Mouse (Mus musculus) heart, embryonic 16.5 days (tissue): ENCODE measurements around the gene Tekt5. TPM values are rescaled to one million over a fixed set of nuclear protein-coding genes. Genes with fewer than 3 reads are reported as not detected.

Source experiments
- ATAC-seq: fragments of 200-750 bp; cut with Nextera tagmentation; replicated peaks from 2 replicates; pipeline ENCODE4 v1.8.0; 2017; ENCODE audit warnings: moderate number of reproducible peaks; ENCODE audit not compliant: insufficient read depth, low FRiP score; ENCODE audit errors: extremely low read depth
- H3K27ac ChIP-seq: fragments of 300-500 bp; sonication (generic); 2 replicates; pipeline ENCODE4 v1.5.1; 2014; ENCODE audit warnings: mild to moderate bottlenecking, low read length, control low read depth, moderate library complexity
- H3K27me3 ChIP-seq: fragments of 300-500 bp; sonication (generic); 2 replicates; pipeline ENCODE4 v1.6.1; 2014; ENCODE audit warnings: low read length, mixed read lengths; ENCODE audit not compliant: control insufficient read depth, insufficient read depth
- H3K36me3 ChIP-seq: fragments of 300-500 bp; sonication (generic); 2 replicates; pipeline ENCODE4 v1.6.1; 2014; ENCODE audit not compliant: control insufficient read depth, insufficient read depth
- H3K4me1 ChIP-seq: fragments of 300-500 bp; sonication (generic); 2 replicates; pipeline ENCODE4 v1.6.1; 2014; ENCODE audit warnings: low read length, mixed read lengths; ENCODE audit not compliant: control insufficient read depth, insufficient read depth
- H3K4me2 ChIP-seq: fragments of 300-500 bp; sonication (generic); 2 replicates; pipeline ENCODE4 v1.6.1; 2014; ENCODE audit warnings: low read depth, mild to moderate bottlenecking, control low read depth, low read length
- H3K4me3 ChIP-seq: fragments of 300-500 bp; sonication (generic); 2 replicates; pipeline ENCODE4 v1.5.1; 2014; ENCODE audit warnings: mild to moderate bottlenecking, control low read depth, low read length
- H3K9ac ChIP-seq: fragments of 300-500 bp; sonication (generic); 2 replicates; pipeline ENCODE4 v1.6.1; 2014; ENCODE audit warnings: low read length, control low read depth
- H3K9me3 ChIP-seq: fragments of 300-500 bp; sonication (generic); replicated peaks from 2 replicates; pipeline ENCODE4 v1.6.1; 2016; ENCODE audit warnings: low read length; ENCODE audit not compliant: control insufficient read depth
- WGBS: fragments of 180-500 bp; shearing (Covaris S2); extraction: QIAGEN DNeasy Blood & Tissue Kit; methylation state at CpG from one replicate; pipeline ENCODE4 v1.1.7; 2014; 5-methylcytosine and 5-hydroxymethylcytosine counted together
- polyA plus RNA-seq: library from polyadenylated mRNA; unstranded; fragments of >200 nt; fragmentation: Nextera tagmentation; extraction: Ambion mirVana; gene quantifications from 2 replicates; pipeline ENCODE4 v1.2.1, GENCODE M21; 2015

Gene Tekt5
- polyA plus RNA-seq, 1 experiment from 2014 or later: 1.3 TPM

DNA sequence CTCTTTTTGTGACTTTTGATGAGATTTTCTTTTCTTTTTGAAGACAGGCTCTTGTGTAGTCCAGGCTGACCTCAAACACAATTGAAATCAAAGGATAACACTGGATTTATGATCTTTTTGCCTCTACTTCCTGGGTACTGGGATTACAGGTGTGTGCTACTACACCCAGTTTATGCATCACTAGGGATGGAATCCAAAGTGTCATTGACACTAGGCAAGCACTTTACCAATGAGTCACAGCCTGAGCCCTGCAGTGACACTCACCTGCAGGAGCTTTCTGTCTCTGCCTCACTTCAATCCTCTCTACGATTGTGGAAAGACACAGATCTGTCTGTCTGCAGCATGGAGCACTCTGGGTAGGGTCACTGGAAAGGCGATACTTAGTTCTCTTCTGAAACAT is 59.3 kb downstream of the Tekt5 start:
- no peak overlapping the region for H3K4me3 ChIP-seq
- peaks cover 2% of the 10 kb centered on the region; the same call in 1 of the 2 replicates for H3K9me3 ChIP-seq
- H3K36me3 ChIP-seq: no peaks in the 10 kb centered on the region
- H3K4me1 ChIP-seq: peaks cover 10% of the 10 kb centered on the region; the same call in 1 of the 2 replicates
- no peaks in the 10 kb centered on the region for H3K27me3 ChIP-seq
- no peak overlapping the region for H3K9ac ChIP-seq
- H3K27ac ChIP-seq: no peak overlapping the region
- no peak overlapping the region for H3K4me2 ChIP-seq
- 75% methylated on average over 2 of the region's 2 CpGs for WGBS
- ATAC-seq: no peak

DNA sequence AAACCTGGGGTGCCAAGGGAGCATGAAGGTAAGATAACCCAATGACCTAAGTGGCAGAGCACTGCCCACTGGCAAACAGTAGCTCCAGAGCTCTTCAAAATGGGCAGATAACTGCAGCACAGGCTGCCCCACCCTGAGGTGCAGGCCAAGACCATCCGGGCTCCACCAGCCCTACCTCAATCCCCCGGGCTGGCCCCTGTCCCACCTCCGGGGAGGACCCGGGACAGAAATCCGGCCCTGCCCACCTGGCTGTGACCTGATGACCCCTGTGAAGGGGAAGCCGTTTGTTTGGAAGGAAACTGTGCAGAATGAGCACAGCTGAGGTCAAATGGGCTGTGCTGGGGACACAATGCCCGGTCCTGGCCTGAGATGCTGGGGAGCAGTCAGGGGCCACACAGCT is 62.6 kb downstream of the Tekt5 start:
- no peak for ATAC-seq
- Histone ChIP-seq H3K9me3 (no peaks in the 10 kb centered on the region), H3K4me3 (no peak overlapping the region), H3K4me2 (no peak overlapping the region), H3K9ac (no peak overlapping the region), H3K27ac (no peak overlapping the region), H3K36me3 (no peaks in the 10 kb centered on the region), H3K4me1 (peaks cover 7% of the 10 kb centered on the region; the same call in 1 of the 2 replicates), H3K27me3 (no peaks in the 10 kb centered on the region)
- 47% methylated on average over 7 of the region's 7 CpGs for WGBS

DNA sequence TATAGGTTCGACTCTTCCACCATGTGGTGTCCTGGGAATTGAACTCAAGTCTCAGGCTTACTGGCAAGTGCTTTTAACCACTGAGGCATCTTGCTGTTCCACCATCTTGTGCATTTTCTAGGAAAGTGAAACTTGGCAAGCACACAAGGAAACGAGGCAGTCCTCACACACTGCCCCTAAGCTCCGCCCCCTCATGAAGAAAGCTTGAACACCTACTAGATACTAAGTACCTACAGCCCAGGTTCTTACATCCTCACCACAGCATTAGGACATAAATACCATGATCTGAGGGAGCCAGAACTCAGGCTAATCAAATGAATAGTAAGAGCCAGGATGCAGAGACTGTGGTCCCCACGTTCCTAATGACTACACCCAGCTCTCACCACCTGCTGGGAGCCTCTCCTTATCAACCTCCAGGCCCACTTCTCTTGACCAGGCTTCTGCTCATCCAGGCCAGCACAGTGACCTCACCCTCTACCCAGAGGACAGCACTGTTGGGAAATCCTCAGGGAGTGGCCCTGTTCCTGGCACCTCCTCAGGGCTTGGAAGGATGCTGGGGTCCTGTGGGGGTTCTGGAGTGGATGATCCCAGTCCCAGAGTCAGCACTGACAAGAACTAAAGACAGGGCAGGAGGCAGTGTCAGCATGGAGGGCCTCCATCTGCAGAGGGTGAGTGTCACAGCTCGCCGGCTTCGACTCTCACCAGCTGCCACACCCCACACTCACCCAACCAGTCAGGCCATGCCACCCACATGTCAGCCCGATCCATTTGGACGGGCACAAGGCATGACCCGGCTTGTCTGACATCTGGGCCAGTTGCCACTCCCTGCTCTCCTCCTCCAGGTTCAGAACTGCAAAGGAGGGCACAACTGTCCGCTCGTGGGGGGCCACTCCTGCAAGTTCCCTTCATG is 64.4 kb downstream of the Tekt5 start:
- H3K27me3 ChIP-seq: no peaks in the 10 kb centered on the region
- ATAC-seq: no peak
- 72% methylated on average over 12 of the region's 12 CpGs for WGBS

DNA sequence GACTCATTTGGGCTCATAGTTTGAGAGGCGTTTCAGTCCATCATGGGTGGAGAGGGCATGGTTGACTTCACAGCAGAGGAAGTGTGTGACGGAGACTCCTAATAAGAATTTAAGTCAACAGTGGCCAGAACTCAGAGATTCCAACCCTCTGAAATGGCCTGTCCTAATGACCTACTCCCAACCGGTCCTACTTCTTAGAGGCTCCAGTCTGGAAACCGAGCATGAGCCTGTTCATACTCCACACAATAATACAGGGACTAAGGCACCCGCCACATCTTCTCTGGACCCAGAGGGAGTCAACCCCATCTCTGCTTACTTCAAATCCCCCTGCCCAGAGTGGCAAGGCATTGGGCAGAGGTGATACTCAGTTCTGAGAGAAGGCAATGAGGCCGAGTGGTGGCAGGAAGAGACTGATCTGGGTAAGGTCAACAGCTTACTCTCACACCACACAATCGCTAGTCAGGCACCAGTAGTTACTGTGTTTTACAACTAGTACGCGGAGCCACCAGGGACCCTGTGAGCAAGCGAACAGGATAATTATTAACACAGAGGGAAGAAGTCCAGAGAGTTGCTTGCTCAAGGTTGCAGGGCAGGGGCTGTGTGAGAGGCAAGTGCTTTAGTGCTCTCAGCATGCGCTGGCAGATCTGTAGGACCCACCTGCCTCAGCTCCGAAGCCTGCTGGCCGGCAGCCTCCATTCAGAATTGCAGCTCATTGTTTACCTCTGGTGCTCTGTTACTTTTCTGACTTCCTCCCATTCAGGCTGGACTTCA is 67.5 kb downstream of the Tekt5 start:
- no peak overlapping the region for H3K9ac ChIP-seq

More for the DNA sequence above, 64.4 kb downstream of the Tekt5 start:
- no peak overlapping the region for H3K4me3 ChIP-seq
- no peak overlapping the region for H3K9ac ChIP-seq
- H3K36me3 ChIP-seq: no peaks in the 10 kb centered on the region
- no peak overlapping the region for H3K27ac ChIP-seq
- no peak overlapping the region for H3K4me2 ChIP-seq
- H3K4me1 ChIP-seq: no peaks in the 10 kb centered on the region
- no peaks in the 10 kb centered on the region for H3K9me3 ChIP-seq

DNA sequence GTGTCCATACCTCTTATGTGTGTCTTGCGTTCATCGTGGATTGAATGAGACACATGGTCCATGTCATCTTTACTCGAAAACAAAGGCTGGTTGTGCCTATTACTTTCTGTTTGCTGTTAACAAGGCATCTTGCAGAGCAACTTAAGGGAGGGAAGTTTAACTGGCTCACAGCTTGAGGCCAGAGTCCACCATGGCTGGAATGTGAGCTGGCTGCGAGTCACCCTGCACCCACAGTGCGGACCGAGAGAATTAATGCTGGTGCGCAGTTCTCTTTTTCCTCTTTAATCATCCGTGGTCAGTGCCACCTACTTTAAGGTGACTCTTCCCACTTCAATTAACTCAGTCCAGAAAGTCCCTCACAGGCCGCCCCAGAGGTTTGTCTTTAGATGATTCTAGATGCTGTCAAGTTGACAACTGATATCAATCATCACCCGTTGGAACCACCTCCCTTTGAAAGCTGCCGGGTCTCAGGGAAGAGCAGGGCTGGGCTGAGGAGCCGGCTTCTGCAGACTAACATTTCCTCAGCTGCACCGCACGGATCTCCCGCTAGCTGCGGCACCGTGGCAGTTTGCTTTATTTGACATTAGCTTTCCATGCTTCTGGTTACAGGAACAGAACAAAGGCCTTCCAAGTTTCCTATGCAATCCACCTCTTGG is 75.2 kb downstream of the Tekt5 start:
- Histone ChIP-seq H3K9me3 (no peaks in the 10 kb centered on the region), H3K4me2 (no peak overlapping the region), H3K4me1 (no peaks in the 10 kb centered on the region), H3K4me3 (no peak overlapping the region), H3K27ac (no peak overlapping the region), H3K36me3 (no peaks in the 10 kb centered on the region), H3K27me3 (peaks cover 2% of the 10 kb centered on the region; the same call in 1 of the 2 replicates), H3K9ac (0 out of 2 replicates have a peak overlapping the region, but pooled peaks have one; percentile 1)
- ATAC-seq: no peak
- 42% methylated on average over 17 of the region's 17 CpGs for WGBS

More for the DNA sequence above, 67.5 kb downstream of the Tekt5 start:
- no peak overlapping the region for H3K4me2 ChIP-seq
- 63% methylated on average over 13 of the region's 13 CpGs for WGBS
- no peaks in the 10 kb centered on the region for H3K4me1 ChIP-seq
- H3K27ac ChIP-seq: no peak overlapping the region
- no peaks in the 10 kb centered on the region for H3K36me3 ChIP-seq
- no peaks in the 10 kb centered on the region for H3K27me3 ChIP-seq
- no peaks in the 10 kb centered on the region for H3K9me3 ChIP-seq
- ATAC-seq: no peak
- no peak overlapping the region for H3K4me3 ChIP-seq

DNA sequence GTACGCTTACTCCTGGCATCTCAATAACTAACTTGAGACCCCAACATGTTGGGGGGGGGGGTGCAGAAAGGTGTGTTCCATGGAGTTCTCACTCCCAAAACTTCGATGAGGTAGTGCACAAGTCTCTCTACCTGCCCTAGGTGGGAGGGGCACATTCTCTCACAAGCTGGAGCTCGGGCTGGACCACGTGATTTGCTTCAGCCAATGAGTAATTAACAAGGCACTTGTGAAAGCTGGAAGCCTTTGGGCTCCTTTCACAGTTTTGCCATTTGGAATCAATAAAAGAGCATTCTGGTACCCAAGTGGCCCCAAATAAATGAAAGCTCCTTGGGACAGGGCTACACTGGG is 78.1 kb downstream of the Tekt5 start:
- Histone ChIP-seq H3K4me1 (peaks cover 12% of the 10 kb centered on the region), H3K9me3 (no peaks in the 10 kb centered on the region), H3K36me3 (no peaks in the 10 kb centered on the region), H3K4me2 (no peak overlapping the region), H3K27me3 (peaks cover 2% of the 10 kb centered on the region; the same call in 1 of the 2 replicates), H3K9ac (no peak overlapping the region), H3K4me3 (no peak overlapping the region), H3K27ac (no peak overlapping the region)
- ATAC-seq: no peak
- WGBS: 66% methylated on average over 4 of the region's 4 CpGs

DNA sequence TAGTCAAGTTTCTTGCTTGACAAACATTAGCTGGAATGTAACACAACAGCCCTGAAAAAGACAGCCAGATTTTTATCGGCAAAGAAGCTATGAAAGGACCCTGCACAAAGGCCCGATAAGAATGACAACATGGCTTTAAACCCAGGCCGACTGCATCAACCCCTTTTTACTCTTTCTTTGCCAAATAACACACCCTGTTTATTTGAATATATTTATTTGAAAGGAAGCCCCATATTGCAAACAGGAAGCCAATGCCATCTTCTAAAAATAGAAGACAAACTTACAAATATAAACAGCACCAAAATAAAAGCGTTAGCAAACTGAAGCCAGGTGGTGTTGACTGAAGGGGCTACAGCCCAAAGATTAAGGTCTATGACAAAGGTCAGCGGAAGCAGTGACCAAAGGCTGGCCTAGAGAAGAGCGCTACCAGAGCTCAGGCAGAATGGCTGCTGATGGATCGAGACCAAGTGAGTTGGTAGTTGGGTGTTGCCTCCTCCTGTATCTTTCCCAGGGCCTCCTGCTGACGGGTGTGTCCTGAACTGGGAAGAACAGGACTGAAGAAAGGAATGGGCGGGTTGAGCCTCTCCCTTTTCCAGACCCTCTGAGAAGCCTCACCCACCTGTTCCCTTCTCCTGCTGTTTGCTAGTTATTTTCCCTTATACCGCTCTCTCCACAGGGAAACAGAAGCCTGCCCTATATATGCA is 78.6 kb downstream of the Tekt5 start:
- no peak overlapping the region for H3K27ac ChIP-seq
- no peaks in the 10 kb centered on the region for H3K9me3 ChIP-seq
- 77% methylated on average over 10 of the region's 10 CpGs for WGBS
- peaks cover 2% of the 10 kb centered on the region; the same call in 1 of the 2 replicates for H3K27me3 ChIP-seq
- H3K4me2 ChIP-seq: no peak overlapping the region
- H3K4me3 ChIP-seq: no peak overlapping the region
- peaks cover 18% of the 10 kb centered on the region for H3K4me1 ChIP-seq
- no peaks in the 10 kb centered on the region for H3K36me3 ChIP-seq
- no peak overlapping the region for H3K9ac ChIP-seq
- ATAC-seq: no peak

DNA sequence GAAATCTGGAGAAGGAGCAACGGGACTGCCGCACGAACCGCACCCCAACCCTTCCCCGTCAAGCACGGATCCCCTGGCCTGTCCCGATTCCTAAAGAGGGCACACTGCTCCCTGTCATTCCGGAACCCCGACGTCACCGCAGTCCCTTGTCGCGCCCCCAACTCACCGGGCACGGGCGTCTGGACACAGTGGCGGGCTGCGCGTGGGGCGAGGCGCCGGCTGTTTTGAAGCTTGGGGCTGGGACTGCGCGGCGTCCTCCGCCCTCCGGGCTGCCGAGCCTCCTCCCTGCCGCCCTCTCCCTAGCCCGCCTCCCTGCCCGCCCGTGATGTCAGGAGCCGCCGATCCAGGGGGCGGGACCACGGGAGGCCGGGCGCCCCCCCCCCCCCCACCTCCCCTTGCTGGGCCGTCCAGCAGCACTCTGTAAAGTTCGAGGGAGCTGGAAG is 81.6 kb downstream of the Tekt5 start, which contains the start of gene Emp2:
Gene Emp2 (minus strand): TSS at position 323 of the 443 bp plus-strand sequence.
- whole genome bisulfite sequencing: 0% methylated on average over 36 of the region's 40 CpGs
- no peaks in the 10 kb centered on the region for H3K27me3 ChIP-seq
- peak; percentile 86 for ATAC-seq
- peak within 1 kb of the TSS; percentile 58 for H3K27ac ChIP-seq
- peak within 1 kb of the TSS; percentile 75 for H3K4me2 ChIP-seq
- no peaks in the 10 kb centered on the region; the same call in 1 of the 2 replicates for H3K36me3 ChIP-seq
- H3K9ac ChIP-seq: peak within 1 kb of the TSS; percentile 77
- peak within 1 kb of the TSS; percentile 65 for H3K4me3 ChIP-seq
- peaks cover 29% of the 10 kb centered on the region for H3K4me1 ChIP-seq
- H3K9me3 ChIP-seq: no peaks in the 10 kb centered on the region
